Mouse (Mus musculus): ENCODE results near the gene Ankrd66. TPM values are rescaled to one million over a fixed set of nuclear protein-coding genes. Genes with fewer than 3 reads are reported as not detected.
A peak's percentile ranks its signal among the peaks of the same experiment; 100 is the strongest.
"Not testable (repeated sequence)": the region's sequence is repeated elsewhere in the genome, so short reads cannot be mapped to it uniquely, and the experiment has no call there.

The Ankrd66 gene
- total RNA-seq, 2 experiments from 2014 or later, result 0.26 to 0.27 TPM

DNA sequence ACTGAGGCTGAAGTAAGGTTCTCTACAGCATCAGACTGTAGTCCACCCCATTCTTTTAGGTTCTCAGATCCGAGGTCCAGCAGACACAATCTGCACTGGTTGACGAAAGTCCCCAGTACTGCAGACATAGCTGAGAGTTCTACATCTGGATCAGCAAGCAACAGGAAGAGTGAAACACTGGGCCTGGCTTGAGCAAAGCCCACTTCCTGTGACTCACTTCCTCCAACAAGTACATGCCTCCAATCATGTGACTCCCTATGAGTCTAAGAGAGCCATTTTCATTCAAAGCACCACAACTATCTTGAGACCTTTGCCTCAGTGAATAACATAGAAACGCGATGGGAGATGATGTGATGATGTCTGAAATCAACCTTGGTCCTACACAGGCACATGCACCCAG, 12.2 kb downstream of the Ankrd66 start:
- intact Hi-C loops (cut with DNase I), result no loop called here
- Histone ChIP-seq H3K4me3 (no peak overlapping the region), H3K27ac (no peak overlapping the region)
- TF ChIP-seq CTCF (IDR thresholded peaks at IDR 0.05), result no peak
- no peak for DNase-seq (ENCODE audit: extremely low spot score in 1 of 2, low spot score in 2 of 2)

DNA sequence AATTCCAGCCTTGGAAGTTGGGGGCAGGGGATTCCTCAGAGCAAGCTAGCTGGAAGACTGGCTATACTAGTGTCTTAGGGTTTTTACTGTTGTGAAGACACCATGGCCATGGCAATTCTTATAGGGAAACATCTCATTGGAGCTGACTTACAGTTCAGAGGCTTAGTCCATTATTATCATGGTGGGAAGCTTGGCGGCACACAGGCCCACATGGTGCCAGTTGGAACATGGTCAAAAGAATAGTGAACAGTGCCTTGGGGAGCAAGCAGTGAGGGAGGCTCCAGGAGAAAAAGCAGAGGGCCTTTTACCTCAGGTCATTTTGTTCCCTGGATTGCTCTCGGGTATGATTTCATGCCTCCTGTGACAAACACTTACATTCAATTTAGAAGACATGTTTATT, 12.9 kb downstream of the Ankrd66 start:
- DNase-seq (ENCODE audit: extremely low spot score in 1 of 2, low spot score in 2 of 2), result no peak
- intact Hi-C loops (cut with DNase I), result no loop called here
- no peak overlapping the region for H3K4me3 ChIP-seq
- H3K27ac ChIP-seq, result no peak overlapping the region
- TF ChIP-seq CTCF (IDR thresholded peaks at IDR 0.05), result no peak

GRCm38 (mm10) chr17:43520166-43520565, 23.3 kb downstream of the Ankrd66 start:
- no peak for TF ChIP-seq CTCF (IDR thresholded peaks at IDR 0.05)
- no peak overlapping the region for H3K27ac ChIP-seq
- H3K4me3 ChIP-seq, result no peak overlapping the region
- no peak for DNase-seq (ENCODE audit: extremely low spot score in 1 of 2, low spot score in 2 of 2)
- intact Hi-C loops (cut with DNase I), result no loop called here

DNA sequence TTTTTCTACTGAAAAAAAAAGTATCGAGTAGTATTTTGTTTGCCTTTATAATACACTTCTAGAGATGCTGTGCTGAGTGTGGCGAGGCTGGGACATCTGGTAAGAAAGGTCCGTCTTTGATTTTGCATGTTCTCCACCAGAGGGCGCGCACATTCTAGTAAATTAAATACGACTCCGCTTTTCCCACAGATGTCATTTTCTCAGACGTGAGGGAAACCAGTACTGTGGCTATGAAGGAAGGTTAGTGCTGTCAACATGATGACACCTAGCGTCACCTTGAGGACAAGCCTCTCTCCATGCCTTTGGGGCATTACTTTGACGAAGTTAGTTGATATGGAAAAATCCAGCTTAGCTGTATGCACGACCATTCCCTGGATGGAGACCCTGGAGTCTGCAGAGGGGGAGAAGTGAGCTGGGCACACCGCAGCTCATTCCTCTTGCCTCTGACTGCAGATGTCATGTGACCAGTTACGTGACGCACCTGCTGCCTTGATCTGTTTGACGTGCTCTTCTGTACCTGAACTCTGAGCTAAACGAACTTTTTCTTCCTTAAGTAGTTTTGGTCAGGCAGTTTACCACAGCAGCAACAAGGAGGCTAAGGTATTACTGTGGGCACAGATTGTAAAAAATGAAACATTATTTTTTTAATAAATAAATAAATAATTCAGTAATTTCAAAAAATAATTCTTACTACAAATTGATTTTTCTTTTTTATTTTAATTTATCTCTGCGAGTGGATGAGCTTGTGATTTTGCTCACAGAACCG, 24.6 kb downstream of the Ankrd66 start:
- intact Hi-C loops (cut with DNase I), result loop anchor here (1.0 to 5.0 kb wide), 3 partner anchors 87 to 252 kb away; no protein-coding TSS in a partner anchor
- no peak overlapping the region for H3K27ac ChIP-seq
- peak; percentile 82 for TF ChIP-seq CTCF (IDR thresholded peaks at IDR 0.05)
- H3K4me3 ChIP-seq, result no peak overlapping the region
- peak; percentile 62 to 69 for DNase-seq (ENCODE audit: extremely low spot score in 1 of 2, low spot score in 2 of 2)

GRCm38 (mm10) chr17:43510782-43511181, 32.7 kb downstream of the Ankrd66 start:
- intact Hi-C loops (cut with DNase I), result no loop called here
- Histone ChIP-seq H3K4me3 (no peak overlapping the region), H3K27ac (no peak overlapping the region)
- DNase-seq (ENCODE audit: extremely low spot score in 1 of 2, low spot score in 2 of 2), result no peak
- no peak for TF ChIP-seq CTCF (IDR thresholded peaks at IDR 0.05)

GRCm38 (mm10) chr17:43504594-43504934, 38.9 kb downstream of the Ankrd66 start:
- no peak for TF ChIP-seq CTCF (IDR thresholded peaks at IDR 0.05)
- H3K27ac ChIP-seq, result no peak overlapping the region
- intact Hi-C loops (cut with DNase I), result no loop called here
- no peak for DNase-seq (ENCODE audit: extremely low spot score in 1 of 2, low spot score in 2 of 2)
- H3K4me3 ChIP-seq, result no peak overlapping the region

DNA sequence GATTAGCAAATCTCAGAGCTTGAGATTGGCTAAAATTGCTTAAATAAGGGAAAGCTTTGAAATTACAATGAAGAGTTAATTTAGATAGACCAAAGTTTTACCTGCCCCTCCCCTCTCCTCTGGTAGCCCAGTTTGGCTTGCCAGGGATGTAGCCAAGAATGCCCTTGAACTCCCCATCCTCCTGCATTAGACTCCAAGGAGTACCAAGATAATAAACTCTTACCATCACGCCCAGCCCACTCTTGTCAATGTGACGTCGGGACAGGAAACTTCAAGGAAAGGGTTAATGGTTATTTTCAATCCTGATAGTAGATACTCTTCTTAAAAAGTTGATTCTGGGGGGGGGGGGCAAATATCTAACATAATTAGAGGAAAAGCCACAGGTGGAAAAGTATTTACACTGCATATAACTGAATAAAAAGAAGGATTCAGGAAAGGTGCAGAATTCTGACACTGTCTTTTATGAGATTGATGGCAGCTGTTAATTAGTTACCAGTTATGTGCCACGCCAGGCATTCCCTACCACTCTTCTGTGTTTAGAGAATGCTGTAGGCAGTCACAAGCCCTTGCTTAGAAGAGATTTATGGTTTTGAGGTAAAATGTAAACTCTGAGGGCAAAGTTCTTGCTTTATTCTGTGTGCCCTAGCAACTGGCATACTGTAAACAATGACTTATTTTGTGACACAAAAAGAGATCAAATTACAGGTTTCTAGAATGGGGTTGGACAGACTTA, 39.4 kb downstream of the Ankrd66 start:
- Histone ChIP-seq H3K27ac (no peak overlapping the region), H3K4me3 (no peak overlapping the region)
- intact Hi-C loops (cut with DNase I), result no loop called here
- DNase-seq (ENCODE audit: extremely low spot score in 1 of 2, low spot score in 2 of 2), result no peak
- no peak for TF ChIP-seq CTCF (IDR thresholded peaks at IDR 0.05)

GRCm38 (mm10) chr17:43502592-43502991, 40.8 kb downstream of the Ankrd66 start, which contains the start of gene Mep1a:
Gene Mep1a (minus strand): TSS chr17:43502812.
- Histone ChIP-seq H3K4me3 (no peak within 1 kb of the TSS), H3K27ac (no peak within 1 kb of the TSS)
- no peak for DNase-seq (ENCODE audit: extremely low spot score in 1 of 2, low spot score in 2 of 2)
- intact Hi-C loops (cut with DNase I), result no loop called here
- no peak for TF ChIP-seq CTCF (IDR thresholded peaks at IDR 0.05)

- intact Hi-C loops (cut with DNase I), result no loop called here
- Histone ChIP-seq H3K4me3 (no peak overlapping the region), H3K27ac (no peak overlapping the region)
- DNase-seq (ENCODE audit: extremely low spot score in 1 of 2, low spot score in 2 of 2), result no peak
- TF ChIP-seq CTCF (IDR thresholded peaks at IDR 0.05), result no peak
Observed at GRCm38 (mm10) chr17:43501631-43502030, 41.8 kb downstream of the Ankrd66 start.

DNA sequence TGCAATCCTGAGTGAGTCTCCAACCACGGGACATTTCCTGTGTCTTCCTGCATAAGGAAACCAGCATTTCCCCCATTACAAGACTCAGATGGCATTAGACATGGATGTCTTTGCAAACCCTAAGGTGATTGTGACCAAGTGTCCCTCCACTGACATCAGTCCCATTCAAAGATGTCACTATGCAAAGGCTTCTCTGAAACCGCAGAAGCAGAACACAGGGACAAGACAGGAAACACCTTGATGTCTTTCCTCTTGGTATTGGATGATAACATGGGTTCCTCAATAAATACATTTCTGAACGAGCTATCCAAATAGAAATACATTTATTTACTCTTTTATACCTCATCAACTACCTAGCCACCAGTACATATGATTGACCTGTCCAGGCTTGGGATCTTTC, 42.2 kb downstream of the Ankrd66 start:
- intact Hi-C loops (cut with DNase I), result no loop called here
- H3K4me3 ChIP-seq, result no peak overlapping the region
- DNase-seq (ENCODE audit: extremely low spot score in 1 of 2, low spot score in 2 of 2), result no peak
- no peak overlapping the region for H3K27ac ChIP-seq
- TF ChIP-seq CTCF (IDR thresholded peaks at IDR 0.05), result no peak

DNA sequence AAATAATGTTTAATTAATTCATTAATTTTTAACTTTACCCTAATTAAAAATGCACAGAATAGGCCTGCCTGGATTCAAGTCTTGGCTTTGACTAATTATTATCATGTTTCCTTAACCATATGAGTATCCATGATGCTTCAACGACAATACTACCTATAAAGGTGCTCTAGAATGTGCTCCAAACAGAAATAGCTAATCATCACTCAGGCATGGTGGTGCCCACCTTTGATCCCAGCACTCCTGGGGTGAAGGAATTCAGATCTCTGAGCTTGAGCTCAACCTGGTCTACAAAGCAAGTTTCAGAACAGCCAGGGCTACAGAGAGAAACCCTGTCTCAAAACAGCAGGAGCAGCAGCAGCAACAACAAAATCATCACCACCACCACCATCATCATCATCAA, 42.9 kb downstream of the Ankrd66 start:
- TF ChIP-seq CTCF (IDR thresholded peaks at IDR 0.05), result no peak
- H3K4me3 ChIP-seq, result no peak overlapping the region
- no peak overlapping the region for H3K27ac ChIP-seq
- intact Hi-C loops (cut with DNase I), result no loop called here
- no peak for DNase-seq (ENCODE audit: extremely low spot score in 1 of 2, low spot score in 2 of 2)

DNA sequence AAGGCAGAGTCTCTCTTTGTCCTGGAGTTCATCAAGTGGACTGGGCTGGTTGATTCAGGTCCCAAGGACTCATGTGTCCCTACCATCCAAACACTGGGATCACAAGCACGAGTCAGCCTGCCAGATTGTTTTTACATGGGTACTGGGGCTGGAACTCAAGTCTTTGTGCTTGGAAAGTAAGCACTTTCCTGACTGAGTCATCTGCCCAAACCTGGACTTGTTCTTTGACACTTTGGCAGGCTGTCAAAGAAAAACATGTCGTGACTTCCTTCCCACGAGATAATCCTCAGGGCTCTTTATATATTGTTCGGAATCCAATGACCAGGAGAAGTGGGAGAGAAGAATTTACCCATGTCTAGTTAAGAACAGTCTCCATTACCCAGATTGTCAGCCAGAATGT, 45.9 kb downstream of the Ankrd66 start:
- TF ChIP-seq CTCF (IDR thresholded peaks at IDR 0.05), result no peak
- intact Hi-C loops (cut with DNase I), result no loop called here
- Histone ChIP-seq H3K4me3 (no peak overlapping the region), H3K27ac (no peak overlapping the region)
- no peak for DNase-seq (ENCODE audit: extremely low spot score in 1 of 2, low spot score in 2 of 2)

DNA sequence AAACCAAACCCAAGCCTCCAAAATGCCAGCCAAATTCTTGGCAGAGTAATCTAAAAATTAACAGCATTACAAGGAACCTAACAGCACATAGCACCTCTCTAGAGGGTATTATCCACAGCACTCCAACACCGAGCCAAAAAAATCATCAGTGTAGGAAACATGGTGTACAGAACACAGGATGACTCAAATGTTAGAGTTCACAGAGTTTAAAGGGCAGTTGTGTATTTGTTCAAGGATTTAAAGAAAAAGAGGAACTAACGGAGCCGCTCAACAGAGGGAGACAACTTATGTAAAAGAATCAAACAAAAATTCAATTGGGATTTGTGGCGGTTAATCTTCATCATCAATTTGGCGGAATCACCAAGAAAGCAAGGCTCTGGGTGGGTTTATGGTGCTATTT, 47.9 kb downstream of the Ankrd66 start:
- intact Hi-C loops (cut with DNase I), result no loop called here
- no peak overlapping the region for H3K4me3 ChIP-seq
- no peak for TF ChIP-seq CTCF (IDR thresholded peaks at IDR 0.05)
- DNase-seq (ENCODE audit: extremely low spot score in 1 of 2, low spot score in 2 of 2), result no peak
- H3K27ac ChIP-seq, result no peak overlapping the region

DNA sequence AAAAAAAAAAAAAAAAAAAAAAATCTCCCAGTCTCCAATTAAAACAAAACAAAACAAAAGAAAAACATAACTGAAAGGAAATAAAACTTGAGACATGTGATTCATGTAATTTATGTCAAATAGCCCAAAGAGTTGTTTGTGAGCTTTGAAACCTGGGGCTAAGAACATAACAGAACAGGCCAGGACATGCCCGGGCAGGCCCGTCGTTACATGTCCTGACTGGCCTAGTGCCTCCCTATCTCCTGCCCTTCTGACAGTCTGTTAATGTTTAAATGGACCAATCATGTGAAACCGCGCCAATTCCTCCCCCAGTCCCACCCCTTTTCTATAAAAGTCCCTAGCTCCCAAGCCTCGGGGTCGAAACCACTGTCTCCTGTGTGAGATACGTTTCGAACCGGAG, 53.1 kb downstream of the Ankrd66 start:
- H3K27ac ChIP-seq; intact Hi-C loops (cut with DNase I); H3K4me3 ChIP-seq; DNase-seq (ENCODE audit: extremely low spot score in 1 of 2, low spot score in 2 of 2): not testable (repeated sequence)

Measured in left cerebral cortex, adult 2 months (tissue).